Mouse (Mus musculus) kidney, embryonic 14.5 days (tissue): ENCODE data around the gene Kcna10. TPM values are rescaled to one million over a fixed set of nuclear protein-coding genes. Genes with fewer than 3 reads are reported as not detected.
A peak's percentile ranks its signal among the peaks of the same experiment; 100 is the strongest.

ENCODE experiments used
- ATAC-seq: fragments of 200-750 bp; cut with Nextera tagmentation; 2 replicates; pipeline ENCODE4 v1.8.0; 2017; ENCODE audit warnings: moderate number of reproducible peaks, mild to moderate bottlenecking, moderate TSS enrichment, moderate library complexity; ENCODE audit not compliant: low FRiP score, low TSS enrichment
- H3K27ac ChIP-seq: fragments of 300-500 bp; sonication (generic); 2 replicates; pipeline ENCODE4 v1.5.1; 2014; ENCODE audit warnings: low read depth, mild to moderate bottlenecking, low read length, moderate library complexity, mixed read lengths
- H3K27me3 ChIP-seq: fragments of 300-500 bp; sonication (generic); 2 replicates; pipeline ENCODE4 v1.6.1; 2014; ENCODE audit warnings: mild to moderate bottlenecking, low read length; ENCODE audit not compliant: control insufficient read depth, insufficient read depth
- H3K36me3 ChIP-seq: fragments of 300-500 bp; sonication (generic); 2 replicates; pipeline ENCODE4 v1.6.1; 2014; ENCODE audit warnings: low read length, mixed read lengths; ENCODE audit not compliant: control insufficient read depth, insufficient read depth
- H3K4me1 ChIP-seq: fragments of 300-500 bp; sonication (generic); 2 replicates; pipeline ENCODE4 v1.6.1; 2014; ENCODE audit warnings: low read length, mixed read lengths; ENCODE audit not compliant: control insufficient read depth, insufficient read depth
- H3K4me2 ChIP-seq: fragments of 300-500 bp; sonication (generic); replicated peaks from 2 replicates; pipeline ENCODE4 v1.6.1; 2014; ENCODE audit warnings: low read depth, mild to moderate bottlenecking, low read length
- H3K4me3 ChIP-seq: fragments of 300-500 bp; sonication (generic); 2 replicates; pipeline ENCODE4 v1.5.1; 2014; ENCODE audit warnings: mild to moderate bottlenecking, low read length
- H3K9ac ChIP-seq: fragments of 300-500 bp; sonication (generic); 2 replicates; pipeline ENCODE4 v1.6.1; 2014; ENCODE audit warnings: low read depth, mild to moderate bottlenecking, low read length, moderate library complexity
- H3K9me3 ChIP-seq: fragments of 300-500 bp; sonication (generic); 2 replicates; pipeline ENCODE4 v1.6.1; 2016; ENCODE audit warnings: low read length; ENCODE audit not compliant: control insufficient read depth
- WGBS: fragments of 180-500 bp; shearing (Covaris S2); extraction: QIAGEN DNeasy Blood & Tissue Kit; methylation state at CpG from one replicate; pipeline ENCODE4 v1.1.7; 2014; 5-methylcytosine and 5-hydroxymethylcytosine counted together
- polyA plus RNA-seq: library from polyadenylated mRNA; unstranded; fragments of >200 nt; fragmentation: Nextera tagmentation; extraction: Ambion mirVana; gene quantifications from 2 replicates; pipeline ENCODE4 v1.2.1, GENCODE M21; 2014

Gene Kcna10
- polyA plus RNA-seq, 1 experiment from 2014 or later = not detected

DNA sequence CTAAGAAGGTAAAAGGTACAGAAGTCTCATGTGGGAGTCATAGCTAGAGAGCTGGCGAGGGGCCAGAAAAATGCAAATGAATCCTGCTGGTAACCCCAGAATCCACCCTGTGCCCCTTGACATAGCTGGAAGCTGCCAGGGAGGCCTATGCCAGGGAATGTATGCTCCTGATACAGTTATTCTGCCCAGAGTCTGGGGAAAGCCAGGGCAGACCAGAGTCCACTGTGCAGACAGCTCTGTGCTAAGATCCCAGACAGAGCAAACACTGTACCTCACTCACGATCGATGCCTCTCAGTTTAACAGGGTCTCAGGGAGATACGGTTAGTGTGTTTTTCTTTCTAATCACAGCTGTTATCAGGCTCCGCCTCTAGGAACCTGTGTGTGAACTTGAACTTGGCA, 47.0 kb downstream of the Kcna10 start:
- H3K9me3 ChIP-seq = no peaks in the 10 kb centered on the region
- H3K27ac ChIP-seq = no peak overlapping the region
- no peaks in the 10 kb centered on the region for H3K36me3 ChIP-seq
- no peak overlapping the region for H3K4me2 ChIP-seq
- no peak overlapping the region for H3K4me3 ChIP-seq
- 41% methylated on average over 5 of the region's 5 CpGs for WGBS
- H3K27me3 ChIP-seq = no peaks in the 10 kb centered on the region
- H3K4me1 ChIP-seq = peaks cover 6% of the 10 kb centered on the region
- ATAC-seq = no peak
- no peak overlapping the region for H3K9ac ChIP-seq

DNA sequence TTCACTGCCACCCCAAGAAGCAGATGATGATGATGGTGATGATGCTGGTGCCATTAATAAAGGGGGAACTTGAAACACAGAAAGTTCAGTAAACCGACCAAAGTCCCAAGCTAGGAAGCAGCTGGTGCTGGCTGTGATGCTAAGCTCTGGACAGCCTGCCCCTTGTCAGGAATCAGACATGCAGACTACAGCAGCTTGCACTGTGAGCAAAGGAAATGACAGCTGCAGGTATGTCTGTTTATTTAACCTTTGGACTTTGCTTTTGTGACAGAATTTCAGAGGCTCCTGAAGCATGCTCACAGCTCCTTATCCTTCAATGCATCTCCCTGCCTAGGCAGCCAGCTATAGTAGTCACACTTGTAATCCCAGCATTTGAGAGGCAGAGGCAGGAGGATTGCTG, 47.7 kb downstream of the Kcna10 start, which contains the start of gene A630076J17Rik:
Gene A630076J17Rik (plus strand): TSS at position 88 of the 400 bp plus-strand sequence.
- H3K36me3 ChIP-seq = no peaks in the 10 kb centered on the region
- no peaks in the 10 kb centered on the region for H3K27me3 ChIP-seq
- H3K4me2 ChIP-seq = no peak within 1 kb of the TSS
- ATAC-seq = no peak
- no peak within 1 kb of the TSS for H3K4me3 ChIP-seq
- no peak within 1 kb of the TSS for H3K9ac ChIP-seq
- 19% methylated on average over 1 of the region's 1 CpGs for WGBS
- peaks cover 6% of the 10 kb centered on the region for H3K4me1 ChIP-seq
- H3K9me3 ChIP-seq = no peaks in the 10 kb centered on the region
- no peak within 1 kb of the TSS for H3K27ac ChIP-seq

DNA sequence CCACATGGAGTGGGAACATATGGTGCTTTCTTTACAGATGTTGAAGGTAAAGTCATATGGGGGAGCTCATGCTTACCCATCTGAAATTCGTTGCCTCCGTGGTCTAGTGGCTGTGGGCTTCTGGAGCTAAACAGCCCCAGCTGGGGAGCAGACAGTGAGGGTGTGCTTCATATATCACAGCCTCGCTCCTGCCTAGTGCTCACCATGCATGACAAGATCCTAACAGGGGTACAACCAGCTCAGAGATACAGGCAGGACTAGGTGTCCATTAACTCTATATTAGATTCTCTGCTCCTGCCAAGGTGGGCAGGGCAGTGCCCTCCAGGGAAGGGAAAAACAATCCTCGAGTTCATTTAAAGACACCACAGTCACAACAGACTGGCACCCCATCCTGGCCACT, 48.3 kb downstream of the Kcna10 start:
- 32% methylated on average over 4 of the region's 4 CpGs for WGBS
- no peak overlapping the region for H3K9ac ChIP-seq
- no peaks in the 10 kb centered on the region for H3K9me3 ChIP-seq
- no peak overlapping the region for H3K27ac ChIP-seq
- ATAC-seq = peak; percentile 68
- no peak overlapping the region for H3K4me2 ChIP-seq
- no peak overlapping the region for H3K4me3 ChIP-seq
- peaks cover 6% of the 10 kb centered on the region for H3K4me1 ChIP-seq
- no peaks in the 10 kb centered on the region for H3K27me3 ChIP-seq
- H3K36me3 ChIP-seq = no peaks in the 10 kb centered on the region

DNA sequence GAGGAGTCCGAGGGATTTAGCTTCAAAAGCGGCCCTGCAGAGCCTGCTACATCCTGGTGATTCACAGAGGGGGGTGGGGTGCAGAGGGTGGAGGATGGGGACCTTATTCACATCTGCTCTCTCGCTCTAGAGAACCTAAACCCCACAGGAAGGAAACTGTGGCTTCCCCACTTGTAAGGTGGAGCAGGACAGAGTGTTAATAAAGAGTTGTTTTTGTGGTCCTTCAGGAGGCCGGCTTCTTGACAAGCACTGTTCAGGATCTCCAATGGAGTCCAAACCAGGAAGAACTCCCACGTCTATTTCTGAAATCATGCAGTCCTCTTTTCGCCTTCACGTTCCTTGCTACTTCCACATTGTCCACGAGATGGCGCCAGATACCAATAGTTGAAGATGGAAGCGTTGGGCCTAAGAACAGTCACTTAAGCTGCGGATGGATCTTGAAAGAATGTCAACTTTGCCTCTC, 50.5 kb downstream of the Kcna10 start:
- H3K27ac ChIP-seq = no peak overlapping the region
- no peaks in the 10 kb centered on the region for H3K9me3 ChIP-seq
- ATAC-seq = peak; percentile 32; the same call in 1 of the 2 replicates
- H3K4me3 ChIP-seq = no peak overlapping the region
- H3K4me2 ChIP-seq = no peak overlapping the region
- H3K27me3 ChIP-seq = no peaks in the 10 kb centered on the region
- peaks cover 6% of the 10 kb centered on the region for H3K4me1 ChIP-seq
- no peaks in the 10 kb centered on the region for H3K36me3 ChIP-seq
- no peak overlapping the region for H3K9ac ChIP-seq
- WGBS = 8% methylated on average over 11 of the region's 11 CpGs

DNA sequence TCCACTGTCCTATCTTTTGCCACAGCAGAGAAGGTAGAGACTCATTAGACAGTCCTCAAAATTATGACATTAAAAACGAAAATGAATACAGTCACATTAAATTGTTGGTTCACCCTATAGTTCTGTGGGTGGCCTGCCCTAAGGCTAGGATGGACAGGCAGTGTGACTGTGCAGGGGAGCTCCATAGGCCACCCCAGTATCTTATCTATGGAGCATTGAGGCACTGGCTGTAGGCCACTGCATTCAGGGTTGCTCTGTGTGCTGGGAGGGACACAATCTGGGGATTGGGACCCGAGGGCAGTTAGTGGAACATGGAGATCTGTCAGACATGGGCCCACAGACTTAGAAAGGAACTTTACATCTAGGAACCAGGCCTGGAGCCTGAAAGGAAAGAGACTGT, 51.1 kb downstream of the Kcna10 start:
- Histone ChIP-seq H3K27ac (no peak overlapping the region), H3K9me3 (no peaks in the 10 kb centered on the region), H3K4me2 (no peak overlapping the region), H3K36me3 (no peaks in the 10 kb centered on the region), H3K9ac (no peak overlapping the region), H3K27me3 (no peaks in the 10 kb centered on the region), H3K4me1 (peaks cover 6% of the 10 kb centered on the region), H3K4me3 (no peak overlapping the region)
- WGBS = 30% methylated on average over 2 of the region's 2 CpGs
- ATAC-seq = no peak

DNA sequence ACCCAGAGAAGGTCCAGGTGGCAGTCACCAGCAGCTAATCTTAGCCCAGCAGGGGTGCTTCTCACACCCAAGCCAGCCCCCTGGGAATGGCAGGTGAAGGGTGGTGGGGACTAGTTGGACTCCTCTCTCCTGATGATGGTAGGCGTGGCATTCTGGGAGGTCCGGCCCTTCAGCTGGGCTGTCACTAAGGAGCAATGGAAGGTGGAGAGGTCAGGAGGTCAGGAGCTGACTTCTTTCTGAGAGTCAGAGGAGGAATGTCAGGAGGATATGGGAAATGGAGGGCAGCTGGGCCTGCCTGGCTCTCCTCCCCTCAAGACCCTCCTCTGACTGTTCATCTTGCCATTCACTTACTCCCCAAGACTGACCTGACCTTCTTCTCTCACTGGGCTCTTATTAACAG, 55.2 kb downstream of the Kcna10 start:
- Histone ChIP-seq H3K4me2 (no peak overlapping the region), H3K27me3 (no peaks in the 10 kb centered on the region), H3K4me3 (no peak overlapping the region), H3K9ac (no peak overlapping the region), H3K36me3 (no peaks in the 10 kb centered on the region), H3K4me1 (no peaks in the 10 kb centered on the region), H3K9me3 (no peaks in the 10 kb centered on the region), H3K27ac (no peak overlapping the region)
- WGBS = 53% methylated on average over 2 of the region's 2 CpGs
- ATAC-seq = no peak

DNA sequence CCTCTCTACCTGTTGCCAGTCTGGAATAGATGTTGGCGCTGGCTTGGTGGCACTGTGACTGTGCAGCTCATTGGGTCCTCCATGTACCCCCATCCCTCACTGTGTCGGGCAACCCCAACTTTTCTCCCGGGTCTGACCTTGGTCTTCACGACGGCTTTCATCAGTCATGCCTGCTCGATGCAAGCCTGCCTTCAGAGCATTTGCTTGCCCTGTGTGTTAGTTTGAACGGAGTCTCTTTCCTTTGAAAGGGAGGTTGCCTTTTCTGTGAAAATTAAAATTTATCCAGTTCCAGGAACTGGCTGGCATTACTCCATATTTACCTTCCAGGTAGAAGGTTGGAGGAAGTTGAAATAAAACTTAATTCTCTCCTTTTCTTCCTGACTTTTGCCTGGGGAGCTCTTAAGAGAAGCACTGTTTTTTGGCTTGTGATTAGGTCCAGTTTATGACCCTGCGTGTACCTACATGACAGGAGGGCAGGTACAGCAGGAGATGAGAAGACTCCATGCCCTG, 55.7 kb downstream of the Kcna10 start:
- H3K4me1 ChIP-seq = no peaks in the 10 kb centered on the region
- H3K9ac ChIP-seq = no peak overlapping the region
- H3K27ac ChIP-seq = no peak overlapping the region
- H3K9me3 ChIP-seq = no peaks in the 10 kb centered on the region
- no peak overlapping the region for H3K4me2 ChIP-seq
- no peak for ATAC-seq
- no peak overlapping the region for H3K4me3 ChIP-seq
- no peaks in the 10 kb centered on the region for H3K36me3 ChIP-seq
- 0 out of 2 replicates have a peak, but pooled peaks cover 3% of the 10 kb centered on the region for H3K27me3 ChIP-seq
- 86% methylated on average over 8 of the region's 8 CpGs for WGBS

DNA sequence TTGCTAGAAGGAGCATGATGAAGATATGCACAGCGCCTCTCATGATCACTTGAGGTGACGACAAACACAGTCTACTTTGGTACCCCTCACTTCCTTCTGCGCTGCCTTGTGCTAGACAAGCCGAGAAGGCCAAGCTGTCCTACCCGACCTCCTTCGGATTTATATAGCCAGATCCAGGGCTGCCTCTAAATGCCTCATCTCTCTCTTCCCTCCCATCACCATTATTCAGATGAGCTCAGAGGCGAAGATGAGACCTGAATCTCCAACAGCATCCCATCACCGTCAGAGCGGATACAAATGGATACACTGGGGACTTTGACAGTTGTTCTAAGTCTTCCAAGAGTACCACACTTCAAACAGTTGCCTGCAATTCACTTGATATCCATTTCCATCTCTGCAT, 56.8 kb downstream of the Kcna10 start, which contains the start of gene Prok1:
Gene Prok1 (minus strand): TSS at position 101 of the 400 bp plus-strand sequence.
- no peak within 1 kb of the TSS for H3K9ac ChIP-seq
- H3K9me3 ChIP-seq = no peaks in the 10 kb centered on the region
- 90% methylated on average over 9 of the region's 9 CpGs for WGBS
- no peak within 1 kb of the TSS for H3K27ac ChIP-seq
- no peaks in the 10 kb centered on the region for H3K36me3 ChIP-seq
- no peak within 1 kb of the TSS for H3K4me2 ChIP-seq
- ATAC-seq = no peak
- H3K27me3 ChIP-seq = 0 out of 2 replicates have a peak, but pooled peaks cover 4% of the 10 kb centered on the region
- no peaks in the 10 kb centered on the region for H3K4me1 ChIP-seq
- no peak within 1 kb of the TSS for H3K4me3 ChIP-seq

DNA sequence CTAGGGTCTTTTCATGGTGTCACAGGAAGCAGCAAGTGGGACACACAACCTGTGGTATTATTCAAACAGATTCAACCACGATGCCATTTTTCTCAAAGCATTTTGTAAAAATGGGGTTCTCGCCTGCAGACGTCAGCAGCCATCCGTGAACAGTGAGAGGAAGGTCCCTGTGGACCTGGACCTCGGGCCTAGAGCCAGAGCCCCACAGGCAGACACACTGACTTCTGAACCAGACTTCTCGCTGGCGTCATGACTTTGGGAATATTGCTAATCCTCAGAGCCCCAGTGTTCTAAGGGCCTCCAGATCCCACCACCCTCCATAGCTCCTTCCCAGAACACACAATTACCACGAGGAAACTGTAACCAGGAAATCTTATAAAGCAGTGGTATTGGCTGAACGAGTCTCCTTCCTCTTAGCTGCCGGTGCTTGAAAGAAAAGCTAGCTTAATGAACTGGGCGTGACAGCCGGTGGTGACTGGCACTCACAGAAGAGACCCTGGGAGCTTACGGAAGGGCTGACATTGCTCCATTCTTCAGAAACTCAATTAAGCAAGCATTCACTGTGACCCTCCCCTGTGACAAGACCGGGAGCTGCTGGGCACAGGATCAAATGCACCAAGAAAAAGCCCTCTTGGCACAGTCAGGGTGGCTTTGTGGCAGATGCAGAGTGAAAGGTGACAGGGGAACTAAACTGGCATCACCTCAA, 58.7 kb downstream of the Kcna10 start:
- no peaks in the 10 kb centered on the region for H3K9me3 ChIP-seq
- no peak overlapping the region for H3K27ac ChIP-seq
- H3K9ac ChIP-seq = no peak overlapping the region
- no peak overlapping the region for H3K4me3 ChIP-seq
- no peak for ATAC-seq
- 46% methylated on average over 14 of the region's 14 CpGs for WGBS
- H3K4me2 ChIP-seq = no peak overlapping the region
- no peaks in the 10 kb centered on the region for H3K4me1 ChIP-seq
- H3K27me3 ChIP-seq = 0 out of 2 replicates have a peak, but pooled peaks cover 4% of the 10 kb centered on the region
- H3K36me3 ChIP-seq = no peaks in the 10 kb centered on the region
